Mouse (Mus musculus) natural killer cell, adult 2 months (primary cell): ENCODE measurements around the gene Slc30a5.
A peak's percentile ranks its signal among the peaks of the same experiment; 100 is the strongest.
"Not testable (repeated sequence)": the region's sequence is repeated elsewhere in the genome, so short reads cannot be mapped to it uniquely, and the experiment has no call there.

Source experiments
- DNase-seq, 2 experiments: peaks; one replicate each; pipeline ENCODE4 v3.0.0; 2022; ENCODE audit warnings: low spot score in 2 of 2

Gene Slc30a5

DNA sequence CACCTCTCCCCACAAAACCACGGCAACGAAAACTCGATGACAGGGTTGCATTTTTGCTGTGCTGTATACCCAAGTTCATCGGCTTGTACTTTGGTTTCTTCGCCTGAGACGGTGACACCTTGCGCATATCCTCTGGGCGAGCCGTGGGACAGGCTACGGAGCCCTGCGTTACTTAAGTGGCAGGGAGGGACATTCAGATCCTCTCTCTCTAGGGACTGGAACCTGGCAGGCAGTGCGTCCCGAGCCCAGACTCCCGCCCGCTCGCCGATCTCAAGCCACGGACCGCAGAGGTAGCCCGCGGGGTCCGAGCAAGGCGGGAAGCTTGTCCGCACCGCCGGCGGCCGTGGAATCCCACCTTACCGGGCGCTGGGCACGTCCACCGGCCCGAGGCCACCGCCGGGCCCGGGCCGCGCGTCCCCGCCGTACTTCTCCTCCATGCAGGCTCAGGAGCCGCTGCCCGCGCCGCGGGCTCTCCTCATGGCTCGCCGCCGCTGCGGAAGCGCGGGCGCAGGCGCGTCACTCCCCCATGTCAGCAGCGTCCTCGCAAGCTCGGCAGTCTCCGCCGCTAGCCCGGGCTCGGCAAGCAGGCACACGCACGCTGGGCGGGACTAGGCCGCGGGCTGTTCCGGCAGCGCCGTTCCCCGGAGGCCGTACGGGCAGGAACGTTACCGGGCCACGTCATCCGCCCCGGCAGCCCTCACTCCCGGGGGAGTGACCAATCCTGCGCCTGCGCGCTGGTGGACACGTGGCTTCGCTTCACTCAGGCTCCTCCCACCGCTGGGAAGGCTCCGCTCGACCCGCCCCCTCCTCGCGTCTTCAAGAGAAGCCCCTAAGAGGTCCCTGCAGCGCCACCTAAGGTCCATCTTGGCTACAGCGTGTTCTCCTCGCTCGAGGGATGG, at the start of gene Slc30a5:
Gene Slc30a5, minus strand, starts transcription at position 687 of the 899 bp plus-strand sequence.
- DNase-seq: peak; percentile 99 to 100

DNA sequence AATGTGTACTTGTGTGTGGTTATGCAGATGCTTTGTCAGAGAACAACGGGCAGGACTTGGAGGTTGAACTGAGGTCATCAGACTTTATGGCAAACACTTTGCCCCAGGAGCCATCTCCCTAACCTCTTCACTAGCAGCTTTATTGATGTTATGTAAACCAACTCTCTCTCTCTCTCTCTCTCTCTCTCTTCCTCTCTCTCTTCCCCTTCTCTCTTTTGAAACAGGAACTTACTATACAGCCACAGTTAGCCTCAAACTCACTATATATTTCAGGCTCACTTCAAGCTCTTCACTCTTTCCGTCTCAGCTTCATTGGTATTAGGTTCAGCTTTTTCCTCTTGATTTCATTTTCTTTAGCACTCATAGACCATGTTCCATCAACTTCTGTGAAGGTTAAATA, 48.7 kb upstream of the Slc30a5 start:
- no peak for DNase-seq

DNA sequence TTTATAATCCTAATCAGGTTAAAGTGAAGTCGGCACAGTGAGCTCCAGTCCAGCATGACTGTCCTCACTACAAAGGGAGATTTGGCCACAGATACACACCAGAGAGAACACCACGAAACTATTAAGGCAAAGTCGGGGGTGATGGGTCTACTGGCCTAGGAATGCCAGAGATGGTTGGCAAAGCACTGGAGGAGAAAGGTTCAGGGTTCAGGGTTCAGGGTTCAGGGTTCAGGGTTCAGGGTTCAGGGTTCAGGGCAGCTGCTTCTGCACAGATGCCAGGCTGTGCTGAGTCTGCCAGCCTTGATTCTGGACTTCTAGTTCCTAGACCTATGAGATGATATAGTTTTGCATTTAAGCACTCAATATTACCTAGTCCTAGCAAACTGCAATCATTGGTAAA, 46.6 kb upstream of the Slc30a5 start:
- DNase-seq: no peak

DNA sequence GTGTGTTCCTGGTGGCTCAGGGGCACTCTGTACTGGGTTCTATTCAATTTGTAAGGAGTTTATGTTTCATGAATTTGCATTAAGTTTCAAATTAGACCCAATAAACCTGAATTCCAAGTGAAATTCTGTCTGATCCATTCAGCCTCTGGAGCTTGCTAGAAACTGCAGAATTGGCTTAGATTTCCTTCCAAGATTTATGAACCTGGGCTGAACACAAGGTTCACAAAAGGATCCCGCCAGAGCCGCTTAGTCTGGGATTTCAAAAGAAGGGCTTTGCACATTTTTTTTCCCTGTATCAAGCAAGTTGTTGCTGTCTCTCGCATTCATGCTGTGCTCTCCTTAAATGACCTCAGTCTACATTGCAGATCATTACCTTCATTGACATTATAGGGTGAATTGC, 46.1 kb upstream of the Slc30a5 start:
- no peak for DNase-seq

DNA sequence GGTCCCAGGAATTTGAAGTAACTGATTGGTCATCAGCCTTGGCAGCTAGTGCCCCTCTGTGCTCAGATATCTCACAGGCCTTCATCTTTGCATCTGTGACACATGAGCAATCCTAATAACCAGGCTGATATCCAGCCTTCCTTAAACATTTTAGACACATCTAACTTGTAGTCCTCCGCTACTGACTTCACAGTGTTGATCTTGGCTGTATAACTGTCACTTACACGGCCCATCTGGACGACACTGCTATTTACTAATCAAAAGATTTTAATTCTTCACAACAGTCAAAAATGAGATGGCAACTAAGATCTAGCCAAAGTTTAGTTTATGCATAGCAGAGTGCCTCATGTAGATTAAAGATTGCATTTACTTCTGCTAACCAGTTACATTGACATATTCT, 45.0 kb upstream of the Slc30a5 start:
- DNase-seq: no peak

DNA sequence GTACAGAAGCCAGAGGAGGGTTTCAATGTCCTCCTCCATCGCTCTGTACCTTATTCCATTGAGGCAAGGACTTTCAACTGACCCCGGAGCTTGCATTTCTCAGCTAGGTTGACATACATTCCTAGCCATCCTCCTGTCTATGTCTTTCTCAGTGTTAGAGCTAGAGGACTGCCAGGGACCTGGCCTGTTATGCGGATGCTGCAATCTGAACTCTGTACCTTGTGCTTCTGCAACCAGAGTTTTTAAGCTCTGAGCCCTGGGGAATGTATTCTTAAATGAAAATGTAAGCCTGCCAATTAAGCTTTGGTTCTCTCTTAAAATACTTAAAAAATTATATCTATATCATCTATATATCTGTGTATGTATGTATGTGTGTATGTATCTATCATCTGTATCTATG, 44.5 kb upstream of the Slc30a5 start:
- no peak for DNase-seq

DNA sequence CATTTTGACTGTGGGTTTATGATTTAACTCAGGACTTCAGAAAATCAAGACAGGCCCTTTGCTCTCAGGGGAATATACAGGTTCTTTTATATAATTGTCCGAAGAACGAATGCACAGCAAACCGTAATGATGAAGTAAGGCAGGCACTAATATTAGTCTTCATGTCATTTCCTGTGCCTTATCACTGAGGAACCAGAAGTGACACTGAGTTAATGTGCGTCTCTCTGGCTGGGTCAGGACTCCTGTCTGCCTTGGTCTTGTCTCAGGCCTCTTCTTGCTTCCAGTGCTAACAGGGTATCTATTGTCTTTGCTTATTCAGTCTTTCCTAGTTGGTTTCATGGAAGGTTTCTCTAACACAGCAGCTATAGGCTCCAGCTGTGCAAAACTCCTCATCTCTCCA, 41.9 kb upstream of the Slc30a5 start:
- DNase-seq: no peak

DNA sequence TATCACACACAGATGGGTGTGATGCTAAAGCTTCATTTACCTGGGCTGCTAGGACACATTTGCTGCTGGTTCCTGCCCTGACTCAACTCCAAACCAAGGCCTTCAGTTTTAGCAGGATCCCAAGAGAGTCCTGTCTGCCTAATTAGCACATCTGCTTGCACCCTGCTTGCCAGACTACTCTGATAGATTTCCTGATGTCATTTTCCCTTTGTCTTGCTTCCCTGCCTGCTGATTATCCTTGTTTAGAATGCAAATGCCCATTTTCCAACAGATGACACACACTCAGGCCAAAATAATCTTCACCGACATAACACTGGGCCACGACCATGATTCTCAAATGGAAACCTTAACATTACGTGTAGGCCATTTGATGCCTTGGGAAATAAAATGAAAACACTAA, 41.4 kb upstream of the Slc30a5 start:
- no peak for DNase-seq

DNA sequence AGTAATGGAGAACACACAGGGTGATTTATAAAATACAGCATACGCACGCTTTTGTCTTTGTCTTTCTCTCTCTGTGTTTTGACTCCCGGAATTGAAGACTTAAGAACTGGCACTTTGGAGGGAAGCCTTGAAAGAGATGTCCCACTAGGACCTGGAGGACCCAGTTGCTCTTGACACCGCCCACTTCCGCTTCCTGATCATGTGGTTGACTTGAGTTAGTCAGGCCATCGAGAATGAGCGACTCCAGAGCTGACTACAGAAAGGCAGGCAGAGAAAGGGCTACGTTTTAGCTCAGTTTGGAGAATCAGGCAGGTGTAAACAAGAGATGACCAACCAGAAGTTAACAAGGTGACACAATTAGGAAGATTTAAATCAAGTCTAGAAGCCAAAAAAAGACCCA, 40.3 kb upstream of the Slc30a5 start:
- DNase-seq: no peak

DNA sequence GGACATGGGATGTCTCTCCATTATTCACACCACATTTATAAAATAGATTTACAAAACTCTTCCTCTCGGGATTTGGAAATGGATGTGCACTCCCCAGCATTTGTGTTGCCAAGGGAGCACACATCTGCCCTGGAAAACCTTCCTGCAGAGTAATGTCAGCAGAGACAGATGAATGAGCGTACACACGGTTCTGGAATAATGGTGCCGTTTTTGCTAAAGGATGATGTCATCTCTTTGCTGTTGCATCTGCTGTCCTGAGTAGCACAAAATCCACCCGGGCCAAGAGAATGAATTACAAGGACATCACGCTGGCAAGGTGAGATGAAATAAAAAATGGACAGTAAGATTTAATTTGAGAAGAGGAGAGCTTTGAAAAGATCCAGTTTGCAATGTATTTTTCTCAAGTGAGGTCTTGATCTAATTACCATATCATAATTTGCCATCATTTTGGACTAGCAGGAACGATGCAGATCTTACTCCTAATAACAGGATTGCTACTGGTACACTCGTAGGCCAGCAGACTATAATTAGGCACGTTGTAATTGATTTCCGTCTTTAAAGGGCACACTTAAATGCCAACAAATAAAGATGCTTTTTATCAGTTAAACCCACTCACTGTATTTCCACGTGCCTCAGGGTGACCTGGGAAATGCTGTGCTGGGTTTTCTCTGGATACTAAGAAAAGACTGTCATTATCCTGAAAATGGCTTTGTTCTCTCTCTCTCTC, 38.4 kb upstream of the Slc30a5 start:
- no peak for DNase-seq

DNA sequence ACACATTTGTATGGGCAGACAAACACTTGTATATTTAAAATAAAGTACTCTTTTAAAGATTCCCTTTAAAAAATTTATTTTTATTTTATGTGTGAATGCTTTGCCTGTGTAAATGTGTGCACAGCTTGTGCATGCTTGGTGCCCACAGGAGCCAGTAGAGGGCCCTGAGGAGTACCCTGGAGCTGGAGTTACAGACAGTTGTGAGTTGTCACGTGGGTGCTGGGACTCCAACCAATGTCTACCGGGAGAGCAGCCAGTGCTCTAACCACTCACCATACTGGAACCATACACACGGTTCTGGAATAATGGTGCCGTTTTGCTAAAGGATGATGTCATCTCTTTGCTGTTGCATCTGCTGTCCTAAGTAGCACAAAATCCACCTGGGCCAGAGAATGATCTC, 36.6 kb upstream of the Slc30a5 start:
- DNase-seq: no peak

DNA sequence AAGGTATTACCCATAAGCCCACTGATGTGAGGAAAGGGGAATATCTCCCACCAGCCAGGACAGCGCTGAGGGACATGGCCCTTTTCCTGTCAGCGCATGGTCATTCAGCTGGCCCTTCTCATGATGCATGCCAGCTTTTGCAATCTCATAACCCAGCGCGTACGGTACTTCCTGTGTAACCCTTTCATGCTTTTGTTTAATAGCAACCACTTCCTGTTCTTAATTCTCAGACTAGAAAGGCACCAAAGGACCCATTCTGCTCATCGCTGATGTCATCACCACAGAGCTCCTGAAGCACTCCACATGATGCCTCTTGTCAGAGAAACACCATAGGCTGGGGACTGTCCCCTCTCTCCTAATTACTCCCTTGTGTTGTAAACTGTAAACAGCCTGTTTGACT, 33.1 kb upstream of the Slc30a5 start:
- DNase-seq: peak; percentile 33 to 61

DNA sequence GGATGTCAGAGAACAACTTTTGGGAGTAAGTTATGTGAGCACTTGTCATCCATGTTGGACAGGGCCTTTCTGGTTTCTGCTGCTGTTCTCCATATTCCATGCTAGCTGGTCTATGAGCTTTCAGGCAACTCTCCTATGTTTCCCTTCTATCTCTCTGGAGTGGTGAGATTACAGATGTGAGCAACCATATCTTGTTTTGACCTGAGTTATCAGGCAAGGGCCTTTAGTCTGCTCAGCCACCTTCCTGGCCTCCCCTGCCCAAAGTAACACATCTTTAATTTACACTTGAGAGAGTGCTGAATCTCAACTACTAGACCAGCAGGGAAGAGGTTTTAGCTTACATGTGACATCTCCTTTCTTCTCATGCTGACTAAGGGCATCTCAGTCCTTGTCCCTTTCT, 32.5 kb upstream of the Slc30a5 start:
- DNase-seq: no peak

DNA sequence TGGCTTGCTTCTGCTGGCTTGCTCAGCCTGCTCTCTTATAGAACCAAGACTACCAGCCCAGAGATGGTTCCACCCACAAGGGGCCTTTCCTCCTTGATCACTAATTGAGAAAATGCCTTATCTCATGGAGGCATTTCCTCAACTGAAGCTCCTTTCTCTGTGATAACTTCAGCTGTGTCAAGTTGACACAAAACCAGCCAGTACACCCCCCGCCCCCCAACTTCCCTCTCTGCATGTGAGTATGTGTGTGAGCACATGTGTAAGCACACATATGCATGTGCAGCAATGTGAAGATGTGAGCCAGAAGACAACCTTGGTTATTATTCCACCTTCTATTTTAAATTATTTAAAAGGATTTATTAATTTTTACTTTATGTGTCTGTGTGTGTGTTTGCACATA, 30.7 kb upstream of the Slc30a5 start:
- DNase-seq: not testable (repeated sequence)

DNA sequence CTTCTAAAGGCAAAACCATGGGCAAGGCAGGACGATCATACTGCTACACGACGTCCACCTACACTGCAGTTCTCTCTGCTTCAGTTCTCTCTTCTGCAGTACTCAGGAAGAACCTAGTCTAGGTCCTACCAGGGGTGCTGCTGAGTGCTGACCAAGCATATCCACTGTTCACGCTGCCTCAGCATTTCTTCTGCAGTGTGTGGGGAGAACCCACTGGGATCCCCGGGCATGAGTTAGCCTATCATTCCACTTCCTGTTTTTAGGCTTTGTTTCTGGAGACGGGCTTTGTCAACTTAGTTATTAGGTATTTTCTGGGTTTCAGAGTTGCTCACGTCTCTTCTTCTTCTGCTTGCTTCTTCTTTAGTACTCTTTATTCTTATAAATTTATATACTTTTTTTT, 25.9 kb upstream of the Slc30a5 start:
- DNase-seq: no peak

DNA sequence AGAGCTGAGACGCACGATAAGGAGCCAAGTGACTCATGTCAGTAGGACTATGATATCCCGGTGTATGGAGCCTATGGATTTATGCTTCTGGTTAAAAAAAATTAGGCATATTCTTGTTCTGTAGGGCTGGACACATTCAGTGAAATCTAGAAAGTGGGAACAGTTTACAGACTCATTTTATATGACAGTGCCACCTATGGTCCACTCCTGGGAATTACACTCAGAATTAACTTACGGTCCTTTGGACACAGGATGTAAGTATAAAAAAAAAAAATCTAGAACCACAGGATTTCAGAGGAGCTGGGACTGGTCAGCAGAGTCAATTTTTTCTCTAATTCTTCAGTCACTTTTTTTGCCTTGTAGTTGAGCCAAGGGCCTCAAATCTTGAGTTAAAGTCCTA, 20.9 kb upstream of the Slc30a5 start:
- peak; percentile 16 to 33 for DNase-seq

DNA sequence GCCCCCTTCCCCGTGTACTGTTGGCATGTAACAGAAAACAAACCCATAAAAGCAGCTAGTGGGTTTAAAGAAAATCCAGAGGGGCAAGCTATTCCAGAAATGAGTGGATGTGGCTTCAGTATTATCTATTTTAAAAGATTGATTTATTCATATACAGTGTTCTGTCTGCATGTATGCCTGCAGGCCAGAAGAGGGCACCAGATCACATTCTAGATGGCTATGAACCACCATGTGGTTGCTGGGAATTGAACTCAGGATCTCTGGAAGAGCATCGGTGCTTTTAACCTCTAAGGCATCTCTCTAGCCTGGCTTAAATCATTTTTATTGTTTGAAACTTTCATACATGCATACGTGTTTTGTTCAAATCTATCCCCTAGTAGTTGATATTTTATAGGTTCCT, 19.9 kb upstream of the Slc30a5 start:
- DNase-seq: no peak

DNA sequence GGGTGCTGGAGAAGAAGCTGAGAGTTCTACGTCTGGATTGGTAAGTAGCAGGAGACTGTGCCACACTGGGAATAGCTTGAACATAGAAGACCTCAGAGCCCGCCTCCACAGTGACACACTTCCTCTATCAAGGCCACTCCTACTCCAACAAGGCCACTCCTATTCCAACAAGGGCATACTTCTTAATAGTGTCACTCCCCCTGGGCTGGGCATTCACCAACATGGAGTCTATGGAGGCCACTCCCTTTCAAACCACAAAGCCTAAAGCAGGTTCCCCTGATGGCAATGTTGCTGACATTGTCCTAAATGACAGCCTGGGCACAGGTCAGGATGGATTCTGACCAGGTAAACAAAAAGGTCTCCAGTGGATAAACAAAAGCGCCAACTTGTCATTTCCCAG, 15.9 kb upstream of the Slc30a5 start:
- no peak for DNase-seq

DNA sequence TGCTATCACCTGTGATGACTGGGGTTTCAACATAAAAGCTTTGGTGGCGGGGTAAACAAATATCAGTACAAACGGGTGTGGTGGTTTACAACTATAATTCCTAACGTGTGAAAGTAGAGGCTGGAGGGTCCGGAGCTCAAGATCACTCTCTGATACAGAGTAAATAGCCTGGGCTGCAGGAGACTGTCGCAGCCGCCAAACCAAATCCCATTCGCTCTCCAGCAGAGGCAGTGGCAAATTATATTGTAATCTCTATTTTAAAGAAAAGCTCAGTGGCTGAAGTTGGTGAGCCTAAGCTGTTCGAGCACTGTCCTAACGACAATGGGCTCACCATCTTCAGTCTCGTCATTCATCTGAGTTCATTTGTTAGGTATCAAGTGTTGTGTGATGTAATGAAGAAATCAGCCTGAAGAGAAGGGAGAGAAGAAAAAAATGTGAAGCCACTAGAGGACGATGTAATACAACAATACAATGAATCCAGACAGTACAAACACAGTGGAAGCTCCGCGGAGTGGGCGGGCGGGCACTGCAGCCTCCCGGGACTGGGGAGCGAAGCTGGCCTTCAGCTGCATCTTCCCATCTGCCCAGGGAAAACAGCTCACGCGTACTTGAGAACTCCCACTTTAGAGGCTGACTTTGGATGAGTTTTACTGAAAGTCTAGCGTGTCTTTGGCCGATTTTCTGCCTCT, 13.8 kb upstream of the Slc30a5 start:
- no peak for DNase-seq

DNA sequence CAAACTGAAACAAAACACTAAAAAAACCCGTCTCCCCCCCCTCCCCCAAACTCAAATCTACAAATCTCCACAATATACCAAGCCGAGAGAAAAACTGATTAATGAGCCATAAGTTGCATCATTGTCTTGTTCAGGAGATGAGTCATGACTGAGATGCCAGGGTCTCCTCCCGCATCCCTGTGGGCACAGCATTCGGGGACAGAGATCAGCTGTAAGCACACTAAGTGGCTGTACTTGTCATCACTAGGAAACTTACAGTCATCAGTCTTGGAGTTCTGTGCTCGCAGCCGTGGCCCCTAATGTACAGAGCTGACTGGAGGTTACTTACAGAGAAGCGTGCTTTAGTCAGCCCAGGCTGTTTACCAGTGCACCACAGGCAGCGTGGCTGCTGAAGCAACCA, 13.0 kb upstream of the Slc30a5 start:
- no peak for DNase-seq

DNA sequence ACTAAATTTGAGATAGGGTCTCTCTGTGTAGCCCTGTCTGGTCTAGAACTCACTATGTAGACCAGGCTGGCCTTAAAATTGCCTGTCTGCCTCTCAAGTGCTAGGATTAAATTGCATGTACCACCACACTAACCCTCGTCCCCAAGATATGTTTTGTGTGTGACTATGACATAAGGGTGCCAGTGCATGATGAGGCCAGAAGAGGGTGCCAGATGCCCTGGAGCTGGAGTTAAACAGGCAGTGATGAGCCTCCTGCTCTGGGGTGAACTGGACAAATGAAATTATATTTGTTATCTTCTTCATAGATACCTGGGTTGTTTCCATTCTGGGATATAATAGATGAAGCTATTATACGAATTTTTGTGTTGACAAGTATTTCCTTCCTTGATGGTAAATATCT, 10.7 kb upstream of the Slc30a5 start:
- DNase-seq: no peak

DNA sequence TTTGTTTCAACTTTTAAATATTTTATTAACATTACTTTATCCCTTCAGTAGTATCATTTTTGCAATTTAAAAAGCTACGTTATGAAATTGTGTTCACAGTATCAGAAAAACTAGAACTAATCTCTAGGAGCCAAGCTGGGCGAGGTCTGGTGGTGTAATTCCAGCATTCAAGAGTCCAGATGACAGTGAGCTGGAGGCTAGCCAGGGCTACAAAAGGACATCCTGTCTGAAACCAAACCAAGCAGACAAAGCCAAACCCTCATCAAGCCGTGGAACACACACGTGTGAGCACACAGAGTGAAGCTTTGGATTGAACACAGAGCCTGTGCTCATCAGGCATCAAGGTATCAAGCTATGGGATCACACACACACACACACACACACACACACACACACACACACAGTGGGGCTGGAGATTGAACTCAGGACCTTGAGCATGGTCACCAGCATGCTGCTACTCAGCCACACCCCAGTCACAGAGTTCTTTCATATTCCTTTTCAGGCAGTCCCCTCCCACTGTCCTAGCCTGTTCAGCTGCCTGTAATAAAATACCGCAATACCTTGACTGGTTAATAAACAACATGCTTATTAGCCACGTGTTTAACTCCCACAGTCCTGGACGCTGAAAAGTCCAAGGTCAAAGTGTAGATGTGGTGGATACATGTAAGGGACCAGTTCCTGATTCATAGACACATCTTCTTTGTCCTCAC, 9.9 kb upstream of the Slc30a5 start:
- no peak for DNase-seq
